9 mouse cellular contexts compared by ENCODE assay signal in genomic region chr19:11768163-11768562, GRCm38 (mm10). TPM values are rescaled to one million over a fixed set of nuclear protein-coding genes. Genes with fewer than 3 reads are reported as not detected.
DNase-seq lines count a peak whose midpoint lies in the region; ATAC-seq and TF ChIP-seq lines count a peak whose summit lies in the region.
"Had no signal": no experiment of that assay in that cellular context is flagged by ENCODE, and none has a peak within 500 bp of the region (broad histone marks: within the 10 kb centered on the region; RNA-seq: fewer than 3 reads in every experiment).

No protein-coding gene starts in this region.

- no peak for TF ChIP-seq POLR2A in cerebellum, adult 2 months (IDR thresholded peaks at IDR 0.05; ENCODE audit: borderline replicate concordance, insufficient read depth, low read length)
- no peak for TF ChIP-seq POLR2A in liver, adult 2 months (IDR thresholded peaks at IDR 0.05; ENCODE audit: extremely low read depth, insufficient read depth, low read length)
- TF ChIP-seq POLR2A in brain, embryonic 14.5 days (IDR thresholded peaks at IDR 0.05; ENCODE audit: borderline replicate concordance, extremely low read depth, insufficient read depth, insufficient read length, poor library complexity, severe bottlenecking), result no peak

- peak; percentile 67 for TF ChIP-seq CTCF in cerebellum, adult 2 months (IDR thresholded peaks at IDR 0.05; ENCODE audit: borderline replicate concordance, insufficient read depth, low read depth, low read length)
- TF ChIP-seq CTCF in liver, adult 2 months (IDR thresholded peaks at IDR 0.05; ENCODE audit: low read depth, low read length), result peak; percentile 79
- TF ChIP-seq CTCF in brain, embryonic 14.5 days (IDR thresholded peaks at IDR 0.05; ENCODE audit: borderline replicate concordance, extremely low read depth, insufficient read depth, insufficient read length), result peak; percentile 76
- TF ChIP-seq CTCF in lung, embryonic 14.5 days (IDR thresholded peaks at IDR 0.05; ENCODE audit: low read depth), result peak; percentile 78

- no peak overlapping the region for H3K27ac ChIP-seq in cerebellum, adult 2 months (ENCODE audit: insufficient read depth, low read length)
- no peak overlapping the region for H3K27ac ChIP-seq in liver, adult 2 months (replicated peaks; ENCODE audit: insufficient read depth, low read depth, low read length)
- no peak overlapping the region for H3K27ac ChIP-seq in liver, embryonic 11.5 days (ENCODE audit: low read depth, low read length)
- H3K27ac ChIP-seq in lung, embryonic 14.5 days (ENCODE audit: low read depth), result no peak overlapping the region

- 14% methylated on average over 3 of the region's 3 CpGs for WGBS in cerebellum, adult 2 months
- WGBS in liver, adult 2 months, result 10% methylated on average over 3 of the region's 3 CpGs
- 9% methylated on average over 3 of the region's 3 CpGs for WGBS in liver, embryonic 11.5 days
- WGBS in lung, embryonic 14.5 days, result 13% methylated on average over 3 of the region's 3 CpGs

- H3K27me3 ChIP-seq in cerebellum, adult 2 months (ENCODE audit: control insufficient read depth, insufficient read depth, low read length), result no peaks in the 10 kb centered on the region
- H3K27me3 ChIP-seq in liver, adult 2 months (ENCODE audit: control insufficient read depth, insufficient read depth, low read length), result no peaks in the 10 kb centered on the region
- no peaks in the 10 kb centered on the region for H3K27me3 ChIP-seq in liver, embryonic 11.5 days (replicated peaks; ENCODE audit: control insufficient read depth, insufficient read depth, low read length)
- no peaks in the 10 kb centered on the region for H3K27me3 ChIP-seq in lung, embryonic 14.5 days (ENCODE audit: insufficient read depth, low read length)

- ATAC-seq in liver, embryonic 11.5 days (replicated peaks; ENCODE audit: low FRiP score), result no peak
- no peak for ATAC-seq in lung, embryonic 14.5 days (ENCODE audit: insufficient read depth)

- H3K4me3 ChIP-seq in cerebellum, adult 2 months (replicated peaks; ENCODE audit: insufficient read depth, low read depth, low read length), result no peak overlapping the region
- H3K4me3 ChIP-seq in liver, adult 2 months (ENCODE audit: insufficient read depth, low read depth, low read length), result no peak overlapping the region
- no peak overlapping the region for H3K4me3 ChIP-seq in liver, embryonic 11.5 days (ENCODE audit: low read depth, low read length)
- no peak overlapping the region for H3K4me3 ChIP-seq in lung, embryonic 14.5 days (ENCODE audit: low read depth, low read length)

- DNase-seq in cerebellum, adult 2 months, result no peak
- DNase-seq in cerebellum, adult 11 months, result no peak
- peak; percentile 53 for DNase-seq in liver, adult 2 months (ENCODE audit: extremely low read depth, low read depth, low spot score)
- DNase-seq in liver, embryonic 11.5 days (ENCODE audit: low spot score), result no peak
- peak; percentile 69 for DNase-seq in brain, embryonic 14.5 days (ENCODE audit: low read depth)
- DNase-seq in lung, embryonic 14.5 days, result peak; percentile 83
- DNase-seq in gastrocnemius, postnatal 10 days, result no peak
- no peak for DNase-seq in gastrocnemius, postnatal 4 days (ENCODE audit: low spot score in 2 of 2)

- no peaks in the 10 kb centered on the region for H3K79me2 ChIP-seq in liver, adult 2 months (ENCODE audit: control insufficient read depth, insufficient read depth, low read length)

- H3K9me3 ChIP-seq in liver, embryonic 11.5 days (ENCODE audit: control insufficient read depth, low read length), result no peaks in the 10 kb centered on the region
- H3K9me3 ChIP-seq in lung, embryonic 14.5 days (ENCODE audit: low read depth, low read length), result no peaks in the 10 kb centered on the region

- no peak overlapping the region for H3K9ac ChIP-seq in liver, adult 2 months (ENCODE audit: low read depth, low read length)
- H3K9ac ChIP-seq in liver, embryonic 11.5 days (ENCODE audit: low read depth, low read length), result no peak overlapping the region
- no peak overlapping the region for H3K9ac ChIP-seq in lung, embryonic 14.5 days

- no peak overlapping the region for H3K4me2 ChIP-seq in liver, embryonic 11.5 days
- H3K4me2 ChIP-seq in lung, embryonic 14.5 days, result no peak overlapping the region

- H3K4me1 ChIP-seq in cerebellum, adult 2 months (ENCODE audit: control insufficient read depth, insufficient read depth, low read length), result no peaks in the 10 kb centered on the region
- peaks cover 4% of the 10 kb centered on the region for H3K4me1 ChIP-seq in liver, adult 2 months (ENCODE audit: control insufficient read depth, insufficient read depth, low read length)
- no peaks in the 10 kb centered on the region for H3K4me1 ChIP-seq in liver, embryonic 11.5 days (replicated peaks; ENCODE audit: control insufficient read depth, insufficient read depth, low read length)
- no peaks in the 10 kb centered on the region for H3K4me1 ChIP-seq in lung, embryonic 14.5 days (ENCODE audit: insufficient read depth)

- H3K36me3 ChIP-seq in liver, adult 2 months (ENCODE audit: control insufficient read depth, insufficient read depth, low read length), result peaks cover 5% of the 10 kb centered on the region; the same call in 1 of the 2 replicates
- H3K36me3 ChIP-seq in liver, embryonic 11.5 days (ENCODE audit: control insufficient read depth, insufficient read depth, low read length), result peaks cover 2% of the 10 kb centered on the region; the same call in 1 of the 2 replicates
- H3K36me3 ChIP-seq in lung, embryonic 14.5 days (ENCODE audit: insufficient read depth), result peaks cover 3% of the 10 kb centered on the region; the same call in 1 of the 2 replicates

RNA-seq across cellular contexts. Expression of gene Mrpl16, which starts 2.0 kb away (rescaled TPM):
- 41.0 and 41.6 TPM in 2 replicates for polyA plus RNA-seq in cerebellum, adult 2 months (2012; rRNA removed)
- total RNA-seq in liver, adult 2 months (2014; rRNA removed), result 28.4 and 28.8 TPM in 2 replicates
- 20.6 and 24.5 TPM in 2 replicates for polyA plus RNA-seq in liver, adult 2 months (2012; rRNA removed)
- polyA plus RNA-seq in liver, embryonic 11.5 days (2014; fragmentation: Nextera tagmentation; extraction: Ambion mirVana), result 72.8 and 76.5 TPM in 2 replicates
- polyA plus RNA-seq in brain, embryonic 14.5 days (2012; rRNA removed), result 28.6 and 31.2 TPM in 2 replicates
- polyA plus RNA-seq in lung, embryonic 14.5 days (2014; fragmentation: Nextera tagmentation; extraction: Ambion mirVana), result 51.0 and 56.9 TPM in 2 replicates
- total RNA-seq in gastrocnemius, postnatal 10 days (2021), result 10 to 100 TPM; 37.4 to 46.0 TPM
- total RNA-seq in gastrocnemius, postnatal 4 days (2021), result 10 to 100 TPM; 40.0 to 40.7 TPM

RNA-seq across cellular contexts. Expression of gene Gif, which starts 20.8 kb away (rescaled TPM):
- polyA plus RNA-seq in cerebellum, adult 2 months (2012; rRNA removed), result not detected in 2 replicates
- not detected in 2 replicates for total RNA-seq in liver, adult 2 months (2014; rRNA removed)
- not detected in 2 replicates for polyA plus RNA-seq in liver, adult 2 months (2012; rRNA removed)
- not detected in 2 replicates for polyA plus RNA-seq in liver, embryonic 11.5 days (2014; fragmentation: Nextera tagmentation; extraction: Ambion mirVana)
- polyA plus RNA-seq in brain, embryonic 14.5 days (2012; rRNA removed), result not detected in 2 replicates
- 0.28 and 0.46 TPM in 2 replicates for polyA plus RNA-seq in lung, embryonic 14.5 days (2014; fragmentation: Nextera tagmentation; extraction: Ambion mirVana)
- not detected for total RNA-seq in gastrocnemius, postnatal 10 days (2021)
- total RNA-seq in gastrocnemius, postnatal 4 days (2021), result not detected
- total RNA-seq: layer of hippocampus, postnatal 14 days had no signal

RNA-seq across cellular contexts. Expression of gene Stx3, which starts 51.0 kb away (rescaled TPM):
- 58.1 and 63.1 TPM in 2 replicates for polyA plus RNA-seq in cerebellum, adult 2 months (2012; rRNA removed)
- total RNA-seq in liver, adult 2 months (2014; rRNA removed), result 1.5 and 2.0 TPM in 2 replicates
- polyA plus RNA-seq in liver, adult 2 months (2012; rRNA removed), result 0.24 and 0.46 TPM in 2 replicates
- polyA plus RNA-seq in liver, embryonic 11.5 days (2014; fragmentation: Nextera tagmentation; extraction: Ambion mirVana), result 5.0 and 7.0 TPM in 2 replicates
- polyA plus RNA-seq in brain, embryonic 14.5 days (2012; rRNA removed), result 29.7 and 35.7 TPM in 2 replicates
- 17.2 and 19.1 TPM in 2 replicates for polyA plus RNA-seq in lung, embryonic 14.5 days (2014; fragmentation: Nextera tagmentation; extraction: Ambion mirVana)
- total RNA-seq in gastrocnemius, postnatal 10 days (2021), result 1 to 10 TPM; 2.0 to 2.4 TPM
- 1 to 10 TPM; 1.2 to 2.1 TPM for total RNA-seq in gastrocnemius, postnatal 4 days (2021)

Comparison
In these comparisons a context has a peak if more than half of its experiments do, and no peak if none do; other contexts are left out.
1. DNase-seq: peak in liver, adult 2 months (single experiment), brain, embryonic 14.5 days (single experiment) and lung, embryonic 14.5 days (single experiment); none in cerebellum, adult 2 months (0 of 2), cerebellum, adult 11 months (single experiment), liver, embryonic 11.5 days (single experiment), gastrocnemius, postnatal 10 days (single experiment) and gastrocnemius, postnatal 4 days (0 of 2).
2. Peak in every context shown above with its lines, with median percentiles within 50 percentile points of each other: CTCF ChIP-seq.